ENCODE assay signal across 35 mouse cellular contexts in genomic region chr8:48622517-48623153, GRCm38 (mm10).
"Had no signal": no experiment of that assay in that cellular context is flagged by ENCODE, and none has a peak within 500 bp of the region (broad histone marks: within the 10 kb centered on the region; RNA-seq: fewer than 3 reads in every experiment).

No protein-coding gene starts in this region.

- H3K4me1 ChIP-seq: heart, embryonic 10.5 days; heart, embryonic 12.5 days; heart, embryonic 13.5 days; heart, embryonic 15.5 days; hindbrain, embryonic 10.5 days; hindbrain, embryonic 12.5 days; hindbrain, embryonic 13.5 days; hindbrain, embryonic 15.5 days; intestine, embryonic 15.5 days; kidney, embryonic 15.5 days had no signal

- H3K9ac ChIP-seq: heart, embryonic 12.5 days; heart, embryonic 13.5 days; heart, embryonic 15.5 days; hindbrain, embryonic 12.5 days; hindbrain, embryonic 13.5 days; hindbrain, embryonic 14.5 days; hindbrain, embryonic 15.5 days; intestine, embryonic 15.5 days; kidney, embryonic 15.5 days had no signal

- H3K36me3 ChIP-seq: heart, embryonic 10.5 days; heart, embryonic 12.5 days; heart, embryonic 13.5 days; heart, embryonic 15.5 days; hindbrain, embryonic 10.5 days; hindbrain, embryonic 12.5 days; hindbrain, embryonic 13.5 days; hindbrain, embryonic 15.5 days; intestine, embryonic 15.5 days; kidney, embryonic 15.5 days had no signal

- DNase-seq: heart, adult 2 months; heart, postnatal 10 days; heart, postnatal 14 days; heart, postnatal 36 days; heart, postnatal 4 days; kidney, adult 11 months; kidney, adult 18-20 months; kidney, adult 2 months; kidney, adult 8-10 months; kidney, adult 9 months; kidney, postnatal 10 days; kidney, postnatal 14 days; kidney, postnatal 25 days; kidney, postnatal 36 days; kidney, postnatal 4 days; layer of hippocampus, adult 9-11 months had no signal

- H3K27ac ChIP-seq: heart, adult 2 months; heart, embryonic 10.5 days; heart, embryonic 13.5 days; heart, embryonic 15.5 days; hindbrain, embryonic 10.5 days; hindbrain, embryonic 12.5 days; hindbrain, embryonic 13.5 days; hindbrain, embryonic 14.5 days; hindbrain, embryonic 15.5 days; hindbrain, postnatal 0 days; intestine, embryonic 15.5 days; kidney, embryonic 15.5 days; kidney, postnatal 0 days; layer of hippocampus, adult 2 months had no signal

- H3K9me3 ChIP-seq: heart, embryonic 10.5 days; heart, embryonic 12.5 days; heart, embryonic 13.5 days; heart, embryonic 15.5 days; hindbrain, embryonic 10.5 days; hindbrain, embryonic 12.5 days; hindbrain, embryonic 13.5 days; hindbrain, embryonic 15.5 days; intestine, embryonic 15.5 days; kidney, embryonic 15.5 days had no signal

- H3K4me3 ChIP-seq: heart, adult 2 months; heart, embryonic 10.5 days; heart, embryonic 12.5 days; heart, embryonic 13.5 days; heart, embryonic 15.5 days; hindbrain, embryonic 10.5 days; hindbrain, embryonic 12.5 days; hindbrain, embryonic 13.5 days; hindbrain, embryonic 15.5 days; intestine, embryonic 15.5 days; kidney, embryonic 15.5 days; layer of hippocampus, adult 2 months had no signal

- H3K4me2 ChIP-seq: heart, embryonic 11.5 days; heart, embryonic 12.5 days; heart, embryonic 13.5 days; heart, embryonic 15.5 days; hindbrain, embryonic 12.5 days; hindbrain, embryonic 13.5 days; hindbrain, embryonic 14.5 days; hindbrain, embryonic 15.5 days; intestine, embryonic 15.5 days; kidney, embryonic 15.5 days had no signal

- H3K27me3 ChIP-seq: heart, embryonic 12.5 days; heart, embryonic 13.5 days; heart, embryonic 15.5 days; hindbrain, embryonic 12.5 days; hindbrain, embryonic 13.5 days; hindbrain, embryonic 15.5 days; intestine, embryonic 15.5 days; kidney, embryonic 15.5 days had no signal

- ATAC-seq: hindbrain, embryonic 16.5 days; hindbrain, postnatal 0 days; inflammation-experienced regulatory T-cells, adult 6 months; intestine, embryonic 15.5 days; intestine, embryonic 16.5 days; intestine, postnatal 0 days had no signal
